Mouse (Mus musculus): Measurements from ENCODE around the gene Cyp4a14. TPM values are rescaled to one million over a fixed set of nuclear protein-coding genes. Genes with fewer than 3 reads are reported as not detected.
"Not testable (repeated sequence)": the region's sequence is repeated elsewhere in the genome, so short reads cannot be mapped to it uniquely, and the experiment has no call there.

Cyp4a14 gene
- polyA plus RNA-seq, 1 experiment from 2014 or later: not detected

- not testable (repeated sequence) for H3K27ac ChIP-seq (ENCODE audit: low read depth, low read length); H3K4me3 ChIP-seq (ENCODE audit: low read depth, low read length); H3K9ac ChIP-seq (replicated peaks; ENCODE audit: low read depth, low read length); H3K27me3 ChIP-seq (ENCODE audit: control insufficient read depth, insufficient read depth, low read length); H3K36me3 ChIP-seq (ENCODE audit: control insufficient read depth, insufficient read depth, low read length); H3K4me1 ChIP-seq (ENCODE audit: control insufficient read depth, insufficient read depth, low read length); H3K9me3 ChIP-seq (ENCODE audit: control insufficient read depth, low read length); ATAC-seq (ENCODE audit: low read depth); H3K4me2 ChIP-seq (ENCODE audit: low read depth, low read length)
- 83% methylated on average over 3 of the region's 3 CpGs for WGBS
These were observed 22.4 kb downstream of the Cyp4a14 start for GRCm38 (mm10) chr4:115473585-115473984.

GRCm38 (mm10) chr4:115452304-115452703 is 43.6 kb downstream of the Cyp4a14 start, which contains the start of gene Cyp4a30b:
Gene Cyp4a30b (plus strand): TSS chr4:115452604.
- ATAC-seq (ENCODE audit: low read depth): no peak
- Histone ChIP-seq H3K36me3 (ENCODE audit: control insufficient read depth, insufficient read depth, low read length) (no peaks in the 10 kb centered on the region), H3K9ac (replicated peaks; ENCODE audit: low read depth, low read length) (no peak within 1 kb of the TSS), H3K4me3 (ENCODE audit: low read depth, low read length) (no peak within 1 kb of the TSS), H3K27ac (ENCODE audit: low read depth, low read length) (no peak within 1 kb of the TSS), H3K9me3 (ENCODE audit: control insufficient read depth, low read length) (no peaks in the 10 kb centered on the region), H3K4me2 (ENCODE audit: low read depth, low read length) (no peak within 1 kb of the TSS), H3K4me1 (ENCODE audit: control insufficient read depth, insufficient read depth, low read length) (no peaks in the 10 kb centered on the region), H3K27me3 (ENCODE audit: control insufficient read depth, insufficient read depth, low read length) (no peaks in the 10 kb centered on the region)
- 82% methylated on average over 3 of the region's 3 CpGs for WGBS

- WGBS: 73% methylated on average over 3 of the region's 3 CpGs
- no peak for ATAC-seq (ENCODE audit: low read depth)
These were observed 45.3 kb downstream of the Cyp4a14 start for GRCm38 (mm10) chr4:115450577-115451137.

More at GRCm38 (mm10) chr4:115450577-115451137, 45.3 kb downstream of the Cyp4a14 start:
- no peak overlapping the region for H3K9ac ChIP-seq (replicated peaks; ENCODE audit: low read depth, low read length)
- H3K4me3 ChIP-seq (ENCODE audit: low read depth, low read length): no peak overlapping the region
- H3K27me3 ChIP-seq (ENCODE audit: control insufficient read depth, insufficient read depth, low read length): no peaks in the 10 kb centered on the region
- H3K9me3 ChIP-seq (ENCODE audit: control insufficient read depth, low read length): no peaks in the 10 kb centered on the region
- H3K36me3 ChIP-seq (ENCODE audit: control insufficient read depth, insufficient read depth, low read length): no peaks in the 10 kb centered on the region
- no peak overlapping the region for H3K27ac ChIP-seq (ENCODE audit: low read depth, low read length)
- H3K4me1 ChIP-seq (ENCODE audit: control insufficient read depth, insufficient read depth, low read length): no peaks in the 10 kb centered on the region
- no peak overlapping the region for H3K4me2 ChIP-seq (ENCODE audit: low read depth, low read length)

Other genes starting within 250 kb of the Cyp4a14 start
- not detected in 2 replicates for gene Cyp4a12a, start 197.1 kb downstream of the Cyp4a14 start, polyA plus RNA-seq (2014; fragmentation: Nextera tagmentation; extraction: Ambion mirVana)
- gene Cyp4a12b, start 84.5 kb downstream of the Cyp4a14 start, polyA plus RNA-seq (2014; fragmentation: Nextera tagmentation; extraction: Ambion mirVana): not detected in 2 replicates
- not detected in 2 replicates for gene Cyp4a30b, start 43.5 kb downstream of the Cyp4a14 start, polyA plus RNA-seq (2014; fragmentation: Nextera tagmentation; extraction: Ambion mirVana)
- gene Cyp4a10, start 22.1 kb upstream of the Cyp4a14 start, polyA plus RNA-seq (2014; fragmentation: Nextera tagmentation; extraction: Ambion mirVana): not detected in 2 replicates
- gene Cyp4a31, start 67.5 kb upstream of the Cyp4a14 start, polyA plus RNA-seq (2014; fragmentation: Nextera tagmentation; extraction: Ambion mirVana): not detected in 2 replicates
- gene Cyp4a32, start 104.8 kb upstream of the Cyp4a14 start, polyA plus RNA-seq (2014; fragmentation: Nextera tagmentation; extraction: Ambion mirVana): not detected in 2 replicates
- gene Cyp4b1, start 151.6 kb upstream of the Cyp4a14 start, polyA plus RNA-seq (2014; fragmentation: Nextera tagmentation; extraction: Ambion mirVana): 0.18 and 0.48 TPM in 2 replicates
- 26.2 and 26.9 TPM in 2 replicates for gene Efcab14, start 241.6 kb upstream of the Cyp4a14 start, polyA plus RNA-seq (2014; fragmentation: Nextera tagmentation; extraction: Ambion mirVana)

Data from neural tube, embryonic 14.5 days (tissue).